ENCODE assay signal across 6 mouse cellular contexts in genomic region chr12:115468015-115468414, GRCm38 (mm10).
DNase-seq lines count a peak whose midpoint lies in the region; ATAC-seq and TF ChIP-seq lines count a peak whose summit lies in the region.
"Not testable (repeated sequence)": the region's sequence is repeated elsewhere in the genome, so short reads cannot be mapped to it uniquely, and the experiment has no call there.

No protein-coding gene starts in this region.

- H3K27ac ChIP-seq in bone marrow macrophage, adult 2 months (ENCODE audit: insufficient read depth, low read depth, low read length), result peak overlapping the region; percentile 58

- not testable (repeated sequence) for H3K4me3 ChIP-seq in bone marrow macrophage, adult 2 months (ENCODE audit: insufficient read depth, low read length)

- TF ChIP-seq CTCF in bone marrow macrophage, adult 2 months (IDR thresholded peaks at IDR 0.05; ENCODE audit: low read depth, low read length), result not testable (repeated sequence)

- not testable (repeated sequence) for H3K4me1 ChIP-seq in bone marrow macrophage, adult 2 months (ENCODE audit: control insufficient read depth, insufficient read depth, low read length)

- peak; percentile 53 for DNase-seq in 416B (ENCODE audit: low read depth)

- ATAC-seq in granulocyte monocyte progenitor cell, adult 5-6 weeks (replicated peaks; ENCODE audit: poor library complexity, severe bottlenecking), result peak; percentile 91
- peak; percentile 32 for ATAC-seq in inflammation-experienced regulatory T-cells, adult 6 months
- peak; percentile 83 for ATAC-seq in megakaryocyte, adult 5-6 weeks (ENCODE audit: poor library complexity, severe bottlenecking)
- ATAC-seq in neutrophil, adult 5-6 weeks (ENCODE audit: extremely low read depth, insufficient number of reproducible peaks, low FRiP score, poor library complexity, severe bottlenecking), result 0 out of 2 replicates have a peak, but pooled peaks have one; percentile 26

- not testable (repeated sequence) for TF ChIP-seq POLR2A in bone marrow macrophage, adult 2 months (IDR thresholded peaks at IDR 0.05; ENCODE audit: borderline replicate concordance, low read depth, low read length)

Comparison
In these comparisons a context has a peak if more than half of its experiments do, and no peak if none do; other contexts are left out.
1. ATAC-seq: peak in every context shown above with its lines; median percentile 91 in granulocyte monocyte progenitor cell, adult 5-6 weeks; 83 in megakaryocyte, adult 5-6 weeks; 32 in inflammation-experienced regulatory T-cells, adult 6 months; 26 in neutrophil, adult 5-6 weeks.